Mouse (Mus musculus): ENCODE measurements around the gene Kmt5b. TPM values are rescaled to one million over a fixed set of nuclear protein-coding genes. Genes with fewer than 3 reads are reported as not detected.

The Kmt5b gene
- total RNA-seq, 2 experiments from 2014 or later = 21.7 to 24.2 TPM

DNA sequence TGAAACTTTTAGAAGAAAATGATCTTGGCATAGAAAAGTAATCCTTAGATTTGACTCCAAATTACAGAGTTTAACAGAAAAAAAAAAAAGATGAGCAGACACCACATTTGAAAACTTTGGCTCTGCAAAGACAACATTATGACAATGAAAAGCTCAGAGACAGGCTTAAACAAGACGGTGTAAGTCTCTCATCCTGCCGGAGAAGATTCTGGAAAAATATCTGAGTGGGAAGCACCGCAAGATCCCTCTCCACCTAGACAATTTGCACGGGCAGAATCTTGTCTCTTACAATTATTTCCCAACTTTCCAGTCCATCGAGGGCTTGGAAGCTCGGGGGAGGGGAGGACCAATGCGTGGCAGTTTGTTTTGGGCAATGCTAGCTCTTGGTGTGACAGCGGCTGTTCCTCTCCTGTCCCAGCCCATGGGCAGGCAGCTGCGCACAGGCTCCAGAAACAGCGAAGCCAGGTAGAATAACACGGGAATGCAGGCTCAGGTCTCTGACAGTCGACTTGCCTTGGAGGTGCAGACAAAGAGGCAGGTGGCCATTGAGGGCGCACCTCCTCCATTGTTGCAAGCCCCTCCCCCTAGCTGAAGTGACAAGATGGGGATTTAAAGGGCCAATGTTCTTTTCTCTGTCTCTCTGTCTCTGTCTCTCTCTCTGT lies 23.2 kb upstream of the Kmt5b start:
- intact Hi-C loops (cut with DNase I) = no loop called here
- peak overlapping the region; percentile 65 for H3K27ac ChIP-seq
- peak; percentile 36 for DNase-seq
- H3K4me3 ChIP-seq = peak overlapping the region; percentile 78
- no peak for TF ChIP-seq CTCF (IDR thresholded peaks at IDR 0.05)

DNA sequence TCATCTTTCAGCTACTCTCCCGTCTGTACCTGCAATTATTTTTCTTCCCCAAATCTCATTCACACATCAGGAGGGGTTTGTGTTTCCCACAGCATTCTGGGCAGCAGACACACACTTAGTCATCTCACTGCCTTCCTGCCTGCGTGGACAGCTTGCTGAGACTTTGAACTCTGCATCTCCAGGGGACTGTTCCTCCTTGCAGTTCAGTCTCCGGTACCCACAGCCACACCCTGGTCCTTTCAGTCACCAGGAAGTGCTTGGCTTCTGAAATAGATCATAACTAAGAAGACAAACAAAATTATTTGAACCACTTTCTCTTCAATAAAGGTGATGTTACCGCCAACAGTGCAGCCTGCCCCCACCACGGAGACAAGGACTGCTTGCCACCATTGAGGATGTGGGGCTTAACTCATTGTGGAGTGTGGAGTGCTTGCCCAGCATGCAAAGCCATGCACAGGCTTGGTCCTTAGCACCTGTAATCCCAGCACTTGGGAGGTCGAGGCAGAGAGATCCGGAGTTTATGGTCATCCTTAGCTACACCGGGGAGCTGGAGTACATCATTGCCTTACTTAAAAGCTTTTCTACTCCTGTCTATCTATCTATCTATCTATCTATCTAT lies 14.5 kb upstream of the Kmt5b start:
- DNase-seq = no peak
- no peak for TF ChIP-seq CTCF (IDR thresholded peaks at IDR 0.05)
- Histone ChIP-seq H3K27ac (no peak overlapping the region), H3K4me3 (no peak overlapping the region)
- intact Hi-C loops (cut with DNase I) = no loop called here

DNA sequence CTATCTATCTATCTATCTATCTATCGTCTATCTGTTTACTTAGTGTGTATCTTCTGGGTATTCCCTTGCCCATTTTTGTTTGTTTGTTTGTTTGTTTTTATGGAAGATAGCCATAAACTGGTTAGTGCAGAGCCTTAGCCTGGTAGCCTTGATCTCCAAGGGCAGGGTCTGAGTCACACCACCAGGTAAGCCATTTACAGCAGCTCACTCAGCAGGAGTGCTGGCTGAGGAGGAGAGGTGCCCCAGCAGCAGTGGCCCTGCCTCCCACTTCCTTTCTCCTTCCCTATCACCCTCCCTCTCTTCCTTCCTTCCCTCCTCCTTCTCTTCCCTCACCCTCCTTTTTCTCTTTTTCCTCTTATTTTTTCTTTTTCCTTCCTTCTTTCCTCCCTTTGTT lies 14.0 kb upstream of the Kmt5b start:
- intact Hi-C loops (cut with DNase I) = no loop called here
- no peak overlapping the region for H3K27ac ChIP-seq

DNA sequence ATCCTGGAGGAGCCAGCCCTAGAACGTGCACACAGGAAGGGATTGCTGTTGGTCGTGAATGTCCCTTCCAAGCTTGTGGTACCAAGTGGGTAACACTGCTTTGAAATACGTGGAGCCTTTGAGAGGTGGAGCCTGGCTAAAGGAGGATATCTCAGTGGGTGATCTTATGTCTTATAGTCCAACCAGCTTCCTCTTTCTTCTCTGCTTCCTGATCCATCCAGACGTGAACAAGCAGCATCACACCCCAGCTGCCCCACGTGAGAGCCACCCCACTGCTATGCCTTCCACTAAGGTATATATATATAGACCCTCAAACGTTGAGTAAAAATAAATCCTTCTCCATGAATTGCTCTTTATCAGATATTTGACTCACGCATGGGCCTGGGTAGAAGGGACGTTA lies 13.5 kb upstream of the Kmt5b start:
- no peak overlapping the region for H3K4me3 ChIP-seq
- no peak for DNase-seq
- intact Hi-C loops (cut with DNase I) = no loop called here
- H3K27ac ChIP-seq = no peak overlapping the region
- no peak for TF ChIP-seq CTCF (IDR thresholded peaks at IDR 0.05)

More for the DNA sequence above, 14.0 kb upstream of the Kmt5b start:
- no peak overlapping the region for H3K4me3 ChIP-seq
- no peak for DNase-seq
- TF ChIP-seq CTCF (IDR thresholded peaks at IDR 0.05) = no peak

GRCm38 (mm10) chr19:3757861-3758260 lies 9.4 kb upstream of the Kmt5b start:
- intact Hi-C loops (cut with DNase I) = no loop called here
- no peak for DNase-seq
- TF ChIP-seq CTCF (IDR thresholded peaks at IDR 0.05) = no peak
- H3K4me3 ChIP-seq = no peak overlapping the region
- no peak overlapping the region for H3K27ac ChIP-seq

GRCm38 (mm10) chr19:3765221-3765820 lies 1.9 kb upstream of the Kmt5b start:
- H3K27ac ChIP-seq = no peak overlapping the region
- DNase-seq = peak; percentile 23
- TF ChIP-seq CTCF (IDR thresholded peaks at IDR 0.05) = no peak
- no peak overlapping the region for H3K4me3 ChIP-seq
- intact Hi-C loops (cut with DNase I) = no loop called here

DNA sequence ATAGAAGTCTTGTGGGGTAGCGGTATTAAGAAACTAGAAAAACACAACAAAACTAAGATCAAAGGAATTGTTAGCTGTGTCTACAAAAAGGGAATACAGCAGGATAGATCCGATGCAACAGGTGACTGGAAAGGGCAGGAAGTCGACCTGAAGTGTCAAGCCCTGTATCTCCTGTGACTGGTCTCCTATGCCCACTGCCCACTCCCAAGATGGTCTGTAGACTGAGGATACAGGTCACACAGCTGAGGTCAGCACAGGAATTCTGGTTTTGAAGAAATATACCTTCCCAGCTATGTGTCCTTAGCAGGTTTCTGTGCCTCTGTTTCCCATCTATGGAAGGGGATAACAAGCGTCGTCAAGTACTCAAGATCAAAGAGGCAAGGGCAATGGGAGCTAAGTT lies 843 bp upstream of the Kmt5b start:
- intact Hi-C loops (cut with DNase I) = no loop called here
- no peak for DNase-seq
- Histone ChIP-seq H3K27ac (no peak overlapping the region), H3K4me3 (peak overlapping the region; percentile 97; the same call in 1 of the 2 replicates)
- no peak for TF ChIP-seq CTCF (IDR thresholded peaks at IDR 0.05)

- Histone ChIP-seq H3K4me3 (peak overlapping the region; percentile 97), H3K27ac (peak overlapping the region; percentile 100)
- intact Hi-C loops (cut with DNase I) = no loop called here
- TF ChIP-seq CTCF (IDR thresholded peaks at IDR 0.05) = 0 out of 2 replicates have a peak, but pooled peaks have one; percentile 0
- peak; percentile 93 for DNase-seq
These were observed 818 bp downstream of the Kmt5b start for GRCm38 (mm10) chr19:3767781-3768696.

DNA sequence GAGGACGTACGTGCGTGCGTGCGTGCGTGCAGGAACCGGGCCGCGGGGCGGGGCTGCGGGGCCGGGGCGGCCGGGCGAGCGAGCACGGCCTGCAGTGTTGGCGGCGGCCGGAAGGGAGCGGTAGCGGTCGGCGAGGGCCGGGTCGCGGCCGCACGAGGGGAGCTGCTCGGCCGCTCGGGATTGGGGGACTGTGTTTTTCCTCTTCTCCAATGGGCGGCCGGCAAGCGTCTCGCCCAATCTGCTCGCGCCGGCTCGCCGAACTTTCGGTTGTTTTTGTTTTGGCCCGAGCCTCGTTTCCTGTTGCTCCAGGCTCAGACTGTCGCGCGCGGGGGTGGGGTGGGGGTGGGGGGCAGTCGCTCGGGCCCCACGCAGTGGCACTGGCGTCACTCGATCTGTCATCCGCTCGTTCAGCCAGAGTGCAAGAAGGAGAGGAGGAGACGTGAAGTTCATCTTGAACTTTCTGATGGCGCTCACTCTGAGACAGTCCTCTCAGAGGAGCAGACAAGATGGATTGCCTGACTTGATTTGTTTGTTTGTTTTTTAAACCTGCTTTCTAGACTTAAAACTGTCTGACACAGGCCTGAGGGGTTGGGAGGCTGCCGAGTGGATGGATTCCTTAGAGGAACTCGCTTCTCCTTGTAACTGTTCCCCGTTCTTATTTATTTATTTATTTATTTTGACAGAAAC lies 1.6 kb downstream of the Kmt5b start:
- DNase-seq = peak; percentile 97
- Histone ChIP-seq H3K4me3 (peak overlapping the region; percentile 97), H3K27ac (peak overlapping the region; percentile 100)
- TF ChIP-seq CTCF (IDR thresholded peaks at IDR 0.05) = peak; percentile 81
- intact Hi-C loops (cut with DNase I) = no loop called here

GRCm38 (mm10) chr19:3769533-3769932 lies 2.3 kb downstream of the Kmt5b start:
- peak overlapping the region; percentile 97 for H3K4me3 ChIP-seq
- TF ChIP-seq CTCF (IDR thresholded peaks at IDR 0.05) = peak; percentile 21; the same call in 1 of the 2 replicates
- intact Hi-C loops (cut with DNase I) = no loop called here

DNA sequence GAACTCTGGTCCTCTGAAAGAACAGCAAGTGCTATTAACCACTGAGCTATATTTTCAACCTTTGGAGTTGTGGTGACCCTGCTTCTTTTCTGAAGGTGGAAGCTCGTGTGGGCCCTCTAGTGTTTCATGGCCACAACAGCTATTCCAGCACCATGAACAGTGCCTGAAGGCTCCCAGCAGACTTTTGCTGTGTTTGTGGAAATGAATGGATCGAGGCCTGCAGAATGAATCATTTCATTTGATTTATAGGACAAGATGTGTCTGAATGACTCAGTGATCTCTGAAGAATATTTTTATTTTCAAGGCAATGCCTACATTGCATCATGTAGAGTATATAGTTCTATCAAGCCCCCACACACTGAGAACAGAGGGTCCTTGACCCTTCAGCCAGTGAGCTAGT lies 6.9 kb downstream of the Kmt5b start:
- peak; percentile 37 for TF ChIP-seq CTCF (IDR thresholded peaks at IDR 0.05)
- intact Hi-C loops (cut with DNase I) = loop anchor here (5.0 kb wide), 1 partner anchor 138 kb away; the partner anchor contains the start of gene Ndufs8
- DNase-seq = no peak
- Histone ChIP-seq H3K4me3 (no peak overlapping the region), H3K27ac (no peak overlapping the region)

More at GRCm38 (mm10) chr19:3769533-3769932, 2.3 kb downstream of the Kmt5b start:
- no peak for DNase-seq
- peak overlapping the region; percentile 100 for H3K27ac ChIP-seq

DNA sequence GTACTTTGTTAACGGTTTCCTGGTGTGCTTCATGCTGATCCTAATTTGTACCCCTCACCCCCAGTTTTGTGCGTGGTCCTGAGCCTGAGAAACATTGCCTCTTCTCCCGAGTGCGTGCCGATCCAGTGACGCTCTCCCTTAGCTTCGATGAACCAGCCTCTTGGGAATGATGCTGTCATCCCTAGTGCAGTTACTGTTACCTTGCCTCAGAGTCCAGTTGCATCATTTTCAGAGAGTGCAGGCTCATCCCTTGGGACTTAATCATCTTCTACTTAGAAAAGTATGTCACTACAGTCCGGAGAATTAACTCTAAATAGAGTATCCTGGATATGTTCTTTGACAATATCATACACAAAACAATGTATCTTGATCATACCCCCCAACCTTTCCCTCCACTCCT lies 11.5 kb downstream of the Kmt5b start:
- intact Hi-C loops (cut with DNase I) = no loop called here
- no peak for DNase-seq
- no peak for TF ChIP-seq CTCF (IDR thresholded peaks at IDR 0.05)
- no peak overlapping the region for H3K27ac ChIP-seq
- no peak overlapping the region for H3K4me3 ChIP-seq
